Mouse (Mus musculus) naive thymus-derived CD4-positive, alpha-beta T cell, adult 2 months (primary cell): ENCODE measurements around the gene Trim10.

Source experiments
- DNase-seq: peaks from one replicate; pipeline ENCODE4 v3.0.0-alpha.2; 2011; ENCODE audit warnings: low read depth

The Trim10 gene

DNA sequence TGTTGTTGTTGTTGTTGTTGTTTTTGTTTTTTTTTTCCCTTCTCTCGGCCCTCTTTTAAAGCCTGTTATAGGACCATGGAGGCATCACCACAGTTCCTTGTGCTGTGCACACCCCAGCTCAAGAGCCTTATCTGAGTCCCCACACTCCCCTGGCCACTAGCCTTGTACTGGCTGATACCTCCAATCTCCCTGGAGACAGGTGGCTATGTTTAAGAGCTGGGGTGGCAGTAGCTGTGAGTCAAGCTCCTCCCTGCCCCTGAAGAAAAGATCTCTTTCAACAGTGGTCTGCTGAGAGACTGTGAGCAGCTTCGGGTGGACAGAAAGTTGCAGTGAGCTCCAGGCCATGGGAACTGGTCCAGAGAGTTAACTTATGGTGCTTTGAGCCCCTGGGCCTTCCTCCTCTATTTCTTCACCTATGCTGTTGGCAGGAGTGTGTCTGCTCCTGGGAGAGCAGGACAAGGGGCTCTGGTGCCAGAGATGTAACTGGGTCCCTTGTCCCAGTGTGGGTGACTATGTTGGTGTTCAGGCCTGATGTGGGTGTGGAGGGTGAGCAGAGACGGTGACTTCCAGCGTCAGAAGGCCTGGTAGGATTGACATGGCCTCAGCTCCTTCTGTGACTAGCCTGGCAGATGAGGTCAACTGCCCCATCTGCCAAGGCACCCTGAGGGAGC lies at the start of gene Trim10:
TSS of gene Trim10 (plus strand) at position 291 of the 671 bp plus-strand sequence.
- DNase-seq: no peak

DNA sequence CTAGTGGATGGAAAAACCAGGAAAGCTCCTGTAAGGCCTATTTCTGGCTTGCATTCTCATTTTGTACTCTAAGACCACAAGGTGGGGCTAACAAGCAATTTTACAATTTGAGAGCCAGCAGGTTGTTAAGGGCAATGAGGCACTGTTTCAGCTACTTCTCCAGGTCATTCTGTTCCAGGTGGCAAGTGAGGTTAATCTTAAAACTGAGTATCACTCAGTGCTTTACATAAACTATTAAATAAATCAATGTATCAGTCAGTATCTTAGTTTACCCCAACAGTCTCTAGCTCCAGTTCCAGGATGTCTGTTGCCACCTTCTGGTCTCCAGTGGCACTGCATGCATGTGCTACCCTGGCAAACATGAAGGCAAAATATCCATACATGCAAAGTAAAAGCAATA lies 45.4 kb upstream of the Trim10 start:
- peak; percentile 84 for DNase-seq

- DNase-seq: peak; percentile 77
Observed at GRCm38 (mm10) chr17:36825525-36825924, 43.8 kb upstream of the Trim10 start.

- DNase-seq: peak; percentile 89
Observed at GRCm38 (mm10) chr17:36826002-36826401, 43.4 kb upstream of the Trim10 start.

DNA sequence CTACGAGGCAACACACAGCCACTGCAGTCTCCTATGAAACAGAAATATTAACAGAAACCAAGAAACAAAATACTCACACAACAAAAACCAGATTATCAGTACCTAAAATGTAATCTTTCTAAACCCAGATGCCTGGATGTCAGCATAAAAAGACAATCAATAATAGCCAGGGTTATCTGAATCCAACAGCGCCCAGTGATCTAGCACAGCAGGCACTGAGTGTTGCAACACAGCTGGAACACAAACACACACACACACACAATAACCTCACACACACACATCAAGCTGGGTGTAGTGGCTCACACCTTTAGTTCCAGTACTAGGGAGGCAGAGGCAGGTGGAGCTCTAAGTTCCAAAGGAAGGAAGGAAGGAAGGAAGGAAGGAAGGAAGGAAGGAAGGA lies 40.9 kb upstream of the Trim10 start:
- no peak for DNase-seq

GRCm38 (mm10) chr17:36830470-36830869 lies 38.9 kb upstream of the Trim10 start:
- no peak for DNase-seq

- DNase-seq: no peak
Observed at GRCm38 (mm10) chr17:36832694-36833093, 36.7 kb upstream of the Trim10 start.

DNA sequence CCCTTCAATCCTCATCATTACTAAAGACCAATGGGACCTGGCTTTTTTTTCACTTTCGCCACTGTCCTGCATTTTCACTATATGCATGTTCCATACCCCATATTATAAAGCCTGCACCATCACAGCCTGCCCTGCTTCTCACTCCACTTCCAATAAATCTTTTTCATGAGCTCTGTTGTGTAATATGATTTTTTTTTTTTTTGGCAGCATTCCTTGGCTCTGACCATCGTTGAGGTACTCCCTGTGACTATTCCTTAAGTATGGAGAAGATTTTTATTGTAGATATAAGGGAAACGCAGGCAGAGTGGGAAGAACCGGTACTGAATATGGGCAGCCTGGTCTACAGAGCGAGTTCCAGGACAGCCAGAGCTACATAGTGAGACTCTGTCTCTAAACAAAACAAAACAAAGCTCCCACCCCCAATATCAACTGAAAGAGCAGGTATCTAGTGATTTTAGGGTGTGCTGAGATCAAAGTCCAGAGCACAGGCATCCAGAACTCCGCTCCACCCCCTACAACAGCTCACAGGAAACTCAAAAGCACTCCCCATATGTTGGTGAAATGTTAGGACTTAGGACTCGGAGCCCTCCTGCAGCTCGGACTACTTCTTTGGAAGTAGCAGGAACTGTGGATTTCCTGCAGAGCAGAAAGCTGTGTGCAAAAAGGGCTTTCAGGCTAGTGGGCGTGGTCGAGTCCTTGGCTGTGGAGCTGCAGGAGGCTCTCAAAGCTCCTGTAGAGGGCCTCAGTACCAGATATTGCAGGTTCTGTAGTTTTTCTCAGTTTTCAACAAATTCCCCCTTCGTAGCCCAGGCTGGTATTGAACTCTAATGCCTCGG lies 33.6 kb upstream of the Trim10 start:
- DNase-seq: peak; percentile 82

GRCm38 (mm10) chr17:36836427-36836812 lies 33.0 kb upstream of the Trim10 start:
- DNase-seq: no peak

- peak; percentile 98 for DNase-seq
Observed at GRCm38 (mm10) chr17:36836874-36837647, 32.3 kb upstream of the Trim10 start, which contains the start of gene Trim26. TSS of gene Trim26 (plus strand) at chr17:36837134.

DNA sequence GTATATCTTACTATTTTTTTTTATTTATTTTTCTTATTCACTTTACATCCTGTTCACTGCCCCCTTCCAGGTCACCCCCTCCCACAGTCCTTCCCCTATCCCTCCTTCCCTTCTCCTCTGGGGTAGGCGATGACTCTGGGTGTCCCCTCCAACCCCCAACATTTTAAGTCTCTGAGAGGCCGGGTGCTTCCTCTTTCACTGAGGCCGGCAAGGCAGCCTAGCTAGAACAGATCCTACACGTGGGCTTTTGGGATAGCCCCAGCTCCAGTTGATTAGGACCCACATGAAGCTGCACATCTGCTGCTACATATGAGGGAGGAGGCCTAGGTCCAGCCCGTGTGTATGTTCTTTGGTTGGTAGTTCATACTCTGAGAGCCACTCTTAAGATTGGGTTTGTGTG lies 30.4 kb upstream of the Trim10 start:
- DNase-seq: no peak

DNA sequence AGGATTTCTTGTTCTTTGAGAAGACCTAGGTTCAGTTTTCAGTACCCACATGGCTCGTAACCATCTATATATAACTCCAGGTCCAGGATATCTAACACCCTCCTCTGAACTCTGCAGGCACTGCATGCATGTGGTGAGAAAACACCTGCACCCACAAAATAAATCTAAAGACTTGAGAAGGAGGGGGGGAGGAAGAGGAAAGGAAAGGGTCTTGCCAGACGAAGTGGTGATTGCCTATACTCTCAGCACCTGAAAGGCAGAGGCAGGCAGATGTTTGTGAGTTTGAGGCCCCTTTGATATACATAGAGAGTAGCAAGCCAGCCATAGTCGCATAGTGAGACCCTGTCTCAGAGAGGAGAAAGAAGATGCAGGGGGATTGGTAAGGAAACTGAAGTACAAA lies 29.4 kb upstream of the Trim10 start:
- no peak for DNase-seq

DNA sequence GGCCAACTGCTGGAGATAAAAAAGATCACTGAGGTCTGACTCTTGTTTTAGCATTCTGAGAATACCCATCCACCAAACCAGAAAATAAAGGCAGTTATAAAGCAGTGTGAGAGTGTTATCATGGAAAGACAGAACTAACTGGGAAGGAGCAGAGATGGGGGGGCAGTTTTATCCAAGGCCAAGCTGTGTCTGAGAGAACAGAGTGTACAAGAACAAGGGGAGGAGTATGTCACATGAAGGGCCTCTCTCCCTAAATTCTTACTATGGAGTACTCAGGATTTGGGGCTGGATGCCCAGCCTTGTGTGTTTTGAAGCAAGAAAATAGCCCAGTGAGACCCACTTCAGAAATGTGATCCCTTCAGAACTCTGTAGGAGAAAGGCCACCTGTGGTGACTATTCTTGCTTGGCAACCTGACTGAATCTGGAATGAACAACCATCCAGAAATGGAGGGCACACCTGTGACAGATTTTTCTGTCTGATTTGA lies 28.4 kb upstream of the Trim10 start:
- no peak for DNase-seq

GRCm38 (mm10) chr17:36843696-36844095 lies 25.7 kb upstream of the Trim10 start:
- DNase-seq: no peak

- peak; percentile 18 for DNase-seq
Observed at GRCm38 (mm10) chr17:36844286-36844719, 25.1 kb upstream of the Trim10 start.

- DNase-seq: no peak
Observed at GRCm38 (mm10) chr17:36844725-36845124, 24.6 kb upstream of the Trim10 start.

DNA sequence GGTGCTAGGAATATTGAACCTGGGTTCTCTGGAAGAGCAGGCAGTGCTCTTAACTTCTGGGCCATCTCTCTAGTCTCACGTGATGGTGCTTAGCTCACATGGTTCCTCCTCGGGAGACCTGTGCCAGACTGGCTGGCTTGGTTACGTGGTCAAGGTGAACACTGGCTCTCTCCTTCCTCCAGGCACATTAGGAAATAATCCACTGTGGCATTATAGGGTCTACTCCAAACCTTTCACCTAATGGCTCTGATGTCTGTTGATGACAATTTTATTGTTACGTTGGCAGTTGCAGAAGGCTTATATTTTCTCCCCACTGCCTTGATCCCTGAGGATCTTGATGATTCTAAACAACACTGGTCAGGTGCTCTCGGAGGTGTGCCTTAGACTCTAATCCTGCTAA lies 20.5 kb upstream of the Trim10 start:
- DNase-seq: no peak

GRCm38 (mm10) chr17:36849992-36850391 lies 19.4 kb upstream of the Trim10 start:
- no peak for DNase-seq

- no peak for DNase-seq
Observed at GRCm38 (mm10) chr17:36851200-36851599, 18.2 kb upstream of the Trim10 start.

- DNase-seq: no peak
Observed at GRCm38 (mm10) chr17:36851627-36852026, 17.7 kb upstream of the Trim10 start.

GRCm38 (mm10) chr17:36855484-36855883 lies 13.9 kb upstream of the Trim10 start:
- no peak for DNase-seq

GRCm38 (mm10) chr17:36856236-36856635 lies 13.1 kb upstream of the Trim10 start:
- DNase-seq: no peak
